Mouse (Mus musculus) liver, adult 10 weeks (tissue): ENCODE data around the gene Mast3. TPM values are rescaled to one million over a fixed set of nuclear protein-coding genes. Genes with fewer than 3 reads are reported as not detected.

Experiments used
- polyA plus RNA-seq: library from polyadenylated mRNA; stranded (reverse); fragments of 350-450 nt; fragmentation: Illumina TruSeq; extraction: RNeasy Lipid Tissue Mini Kit (QIAGEN cat#74804); gene quantifications from one replicate; pipeline ENCODE4 v1.2.3, GENCODE M21; 2014; ENCODE audit warnings: low read depth, low replicate concordance

The Mast3 gene
- 2.1 TPM for polyA plus RNA-seq

DNA sequence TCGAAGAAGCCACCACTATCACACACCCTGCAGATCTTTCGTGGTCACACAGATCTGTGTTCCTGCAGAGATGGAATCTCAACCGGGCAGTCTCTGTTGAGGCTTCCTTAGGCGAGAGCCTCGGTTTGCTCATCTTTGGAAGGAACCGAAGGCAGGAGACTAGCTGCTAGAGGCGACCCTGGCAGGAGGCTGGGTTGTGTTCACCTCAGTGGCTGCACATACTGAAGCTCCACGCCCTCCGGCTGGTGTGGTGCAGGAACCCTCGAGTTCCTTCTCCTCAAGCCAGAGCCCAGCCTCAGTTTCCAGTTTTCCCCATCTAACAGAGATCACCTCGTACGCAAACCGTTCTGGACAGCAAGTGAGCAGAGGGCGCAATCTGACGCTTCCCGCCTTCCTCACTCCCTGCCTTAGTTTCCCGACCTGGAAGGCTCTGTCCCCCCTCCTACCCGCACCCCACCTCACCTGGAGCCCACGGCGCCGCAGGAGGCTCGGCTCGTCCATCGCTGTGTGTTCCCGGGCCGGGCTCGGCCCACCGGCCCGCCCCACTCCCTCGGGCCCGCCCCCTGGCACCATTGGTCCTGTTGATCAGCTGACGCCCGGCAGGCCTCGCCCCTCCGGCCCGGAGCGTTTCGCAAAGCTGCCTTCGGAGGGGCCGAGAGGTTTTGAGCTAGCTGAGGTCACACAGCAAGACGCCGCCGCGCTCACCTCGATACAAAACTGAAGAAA is at the start of gene Mast3:
Gene Mast3, minus strand, starts transcription at position 574 of the 726 bp plus-strand sequence.

DNA sequence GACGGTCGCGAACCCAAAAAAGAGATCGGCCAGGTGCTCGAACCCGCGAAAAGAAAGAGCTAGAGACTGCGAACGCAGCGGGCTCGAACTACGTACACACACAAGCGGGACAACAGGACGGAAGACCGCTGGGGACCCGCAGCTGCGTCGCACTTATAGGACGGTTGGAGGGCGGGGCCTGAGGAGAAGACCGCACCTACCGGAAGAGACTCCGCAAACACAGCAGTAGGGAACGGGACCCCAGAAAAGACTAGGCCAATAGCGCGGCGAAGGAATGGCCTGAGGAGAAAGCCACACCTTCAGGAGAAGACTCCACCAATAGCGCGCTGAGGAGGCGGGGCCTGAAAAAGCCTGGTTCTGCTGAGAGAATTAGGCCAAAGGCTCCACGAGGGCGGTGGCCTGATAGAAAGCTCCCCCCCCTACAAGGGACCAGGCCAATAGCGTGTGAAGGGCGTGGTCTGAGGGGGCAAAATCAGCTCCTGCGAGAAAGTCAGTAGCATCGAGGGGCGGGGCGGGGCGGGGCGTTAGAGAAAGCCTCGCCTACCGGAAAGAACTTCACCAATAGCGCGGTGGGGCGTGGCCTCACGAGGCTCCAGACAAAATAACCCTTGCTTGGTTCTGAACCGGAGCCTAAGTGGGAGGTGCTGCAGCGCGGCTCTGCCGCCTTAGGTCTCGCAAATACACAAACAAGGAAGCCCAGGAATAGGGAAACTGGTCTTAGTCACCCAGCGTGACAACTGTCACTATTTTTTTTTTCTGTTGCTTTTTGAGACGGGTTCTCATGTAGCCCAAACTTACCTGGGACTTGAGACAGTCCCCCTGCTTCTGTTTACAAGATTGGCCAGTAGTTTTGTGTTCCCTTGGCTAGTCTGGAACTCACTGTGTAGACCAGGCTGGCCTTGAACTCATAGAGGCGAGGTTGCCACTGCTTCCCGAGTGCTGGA is 34.8 kb upstream of the Mast3 start, which contains the start of gene Arrdc2:
Gene Arrdc2, minus strand, starts transcription at position 313 of the 944 bp plus-strand sequence.

GRCm38 (mm10) chr8:70808239-70808638 is 3.4 kb upstream of the Mast3 start, which contains the start of gene Il12rb1:
Gene Il12rb1 (plus strand): TSS chr8:70808449.

DNA sequence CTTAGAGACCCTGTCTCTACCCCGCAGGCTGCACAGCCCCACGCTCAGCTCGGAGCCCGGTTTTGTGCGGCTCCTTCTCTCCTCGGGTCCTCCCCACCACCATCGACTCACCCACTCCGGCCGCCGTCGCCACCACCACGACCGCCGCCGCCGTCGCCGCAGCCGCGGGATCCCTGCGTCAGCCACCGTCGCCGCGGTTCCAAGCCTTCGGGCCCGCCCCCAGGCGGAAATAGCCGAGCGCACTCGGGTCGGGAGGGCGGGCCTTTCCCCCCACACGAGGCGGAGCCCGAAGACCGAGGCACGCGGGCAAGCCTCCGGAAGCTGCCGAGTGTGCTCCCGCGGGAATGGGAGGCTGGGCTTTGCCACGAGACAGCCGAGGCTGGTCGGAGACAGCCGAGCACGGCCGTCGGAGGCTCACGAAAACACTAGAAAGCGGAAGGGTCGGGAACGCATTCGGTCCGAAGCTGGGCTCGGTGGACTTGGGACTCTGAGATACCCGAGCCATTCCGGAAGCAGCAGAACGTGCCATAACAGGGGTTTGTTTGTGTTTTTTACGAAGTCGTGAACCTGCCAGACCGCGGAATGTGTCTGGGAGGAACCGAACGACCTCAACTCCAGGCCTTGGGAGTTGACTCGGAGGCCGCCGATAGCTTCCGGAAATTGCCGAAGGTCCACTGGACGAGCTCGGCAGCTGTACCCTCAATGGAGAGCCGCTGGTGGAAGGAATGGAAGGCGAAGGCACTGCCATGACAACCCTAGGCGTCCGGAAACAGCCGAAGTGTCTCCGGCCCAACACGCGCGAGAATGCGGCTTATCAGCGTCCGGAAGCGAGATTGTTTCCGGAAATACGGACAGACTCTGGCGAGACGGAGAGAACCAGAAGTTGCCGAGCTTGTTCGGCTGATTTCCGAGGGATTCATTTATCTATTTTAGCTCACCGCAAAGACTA is 28.1 kb downstream of the Mast3 start, which contains the start of gene Pik3r2:
Gene Pik3r2, minus strand, starts transcription at position 218 of the 949 bp plus-strand sequence.

DNA sequence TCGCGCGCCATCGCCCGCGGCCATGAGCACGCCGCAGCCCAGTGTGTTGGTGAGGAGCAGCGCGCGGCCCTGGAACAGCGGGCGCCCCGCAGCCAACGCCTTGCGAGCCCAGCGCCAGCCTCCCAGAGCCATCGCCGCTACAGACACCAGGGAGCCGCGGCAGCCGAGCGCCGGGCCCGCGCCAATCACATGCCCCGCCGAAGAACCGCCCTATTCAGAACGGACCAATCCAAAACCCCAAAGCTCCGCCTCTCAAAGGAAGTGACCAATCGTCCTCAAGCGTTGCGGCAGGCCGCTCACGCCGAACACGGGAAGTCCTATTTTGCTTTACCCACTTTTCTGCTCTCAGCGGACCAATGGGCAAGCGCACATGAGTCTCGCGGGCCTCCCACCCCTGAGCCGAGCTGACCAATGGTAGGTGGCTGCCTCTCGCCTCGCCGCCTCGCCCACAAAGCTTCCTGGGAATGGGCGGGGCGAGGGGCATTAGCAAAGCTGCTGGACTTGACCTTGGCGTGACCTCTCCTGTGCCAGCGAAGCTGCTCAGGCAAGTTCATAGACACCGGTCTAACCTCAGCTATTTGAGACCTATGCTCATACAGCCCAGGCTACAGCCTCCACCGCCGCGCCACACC is 44.0 kb downstream of the Mast3 start, which contains the start of gene Mpv17l2:
Gene Mpv17l2, minus strand, starts transcription at position 172 of the 632 bp plus-strand sequence.

GRCm38 (mm10) chr8:70754043-70754870 is 50.6 kb downstream of the Mast3 start, which contains the start of gene Rab3a:
Gene Rab3a (plus strand): TSS chr8:70754679.

Other genes with a start within 250 kb of the Mast3 start
- gene Isyna1, start 210.7 kb downstream of the Mast3 start, polyA plus RNA-seq, result not detected
- not detected for gene Ssbp4, start 196.2 kb downstream of the Mast3 start, polyA plus RNA-seq
- 0.85 TPM for gene Lrrc25, start 188.9 kb downstream of the Mast3 start, polyA plus RNA-seq
- not detected for gene Gdf15, start 172.6 kb downstream of the Mast3 start, polyA plus RNA-seq
- 17.3 TPM for gene Pgpep1, start 144.7 kb downstream of the Mast3 start, polyA plus RNA-seq
- gene Lsm4, start 131.8 kb downstream of the Mast3 start, polyA plus RNA-seq, result 0.61 TPM
- gene Jund, start 106.1 kb downstream of the Mast3 start, polyA plus RNA-seq, result 8.1 TPM
- gene Iqcn, start 101.6 kb downstream of the Mast3 start, polyA plus RNA-seq, result not detected
- not detected for gene Gm3336, start 86.5 kb downstream of the Mast3 start, polyA plus RNA-seq
- 1.1 TPM for gene Pde4c, start 81.3 kb downstream of the Mast3 start, polyA plus RNA-seq
- gene Rab3a, start 50.4 kb downstream of the Mast3 start, polyA plus RNA-seq, result 0.56 TPM
- 0.85 TPM for gene Mpv17l2, start 44.1 kb downstream of the Mast3 start, polyA plus RNA-seq
- 0.93 TPM for gene Pik3r2, start 28.3 kb downstream of the Mast3 start, polyA plus RNA-seq
- not detected for gene Il12rb1, start 3.4 kb upstream of the Mast3 start, polyA plus RNA-seq
- 2.8 TPM for gene Arrdc2, start 34.7 kb upstream of the Mast3 start, polyA plus RNA-seq
- gene Kcnn1, start 58.2 kb upstream of the Mast3 start, polyA plus RNA-seq, result 0.66 TPM
- 0.29 TPM for gene Ccdc124, start 68.9 kb upstream of the Mast3 start, polyA plus RNA-seq
- not detected for gene Slc5a5, start 87.7 kb upstream of the Mast3 start, polyA plus RNA-seq
- gene Rpl18a, start 92.4 kb upstream of the Mast3 start, polyA plus RNA-seq, result 58.9 TPM
- not detected for gene Map1s, start 100.9 kb upstream of the Mast3 start, polyA plus RNA-seq